Mouse (Mus musculus) midbrain, postnatal 0 days (tissue): ENCODE measurements around the gene Gatc. TPM values are rescaled to one million over a fixed set of nuclear protein-coding genes. Genes with fewer than 3 reads are reported as not detected.
A peak's percentile ranks its signal among the peaks of the same experiment; 100 is the strongest.

ENCODE experiments used
- ATAC-seq: fragments of 200-750 bp; cut with Nextera tagmentation; 2 replicates; pipeline ENCODE4 v1.8.0; 2017; ENCODE audit warnings: moderate number of reproducible peaks, mild to moderate bottlenecking, moderate TSS enrichment, moderate library complexity; ENCODE audit not compliant: low FRiP score
- DNase-seq: peaks from one replicate; pipeline ENCODE4 v3.0.0-alpha.2; 2015; ENCODE audit warnings: low spot score
- H3K27ac ChIP-seq: fragments of 300-500 bp; sonication (generic); 2 replicates; pipeline ENCODE4 v1.5.1; 2014; ENCODE audit warnings: low read depth, mild to moderate bottlenecking, low read length, mixed read lengths
- H3K27me3 ChIP-seq: fragments of 300-500 bp; sonication (generic); 2 replicates; pipeline ENCODE4 v1.6.1; 2014; ENCODE audit warnings: low read length, control low read depth, mixed read lengths; ENCODE audit not compliant: insufficient read depth
- H3K36me3 ChIP-seq: fragments of 300-500 bp; sonication (generic); 2 replicates; pipeline ENCODE4 v1.6.1; 2014; ENCODE audit warnings: low read length, control low read depth, mixed read lengths; ENCODE audit not compliant: insufficient read depth
- H3K4me1 ChIP-seq: fragments of 300-500 bp; sonication (generic); 2 replicates; pipeline ENCODE4 v1.6.1; 2014; ENCODE audit warnings: mild to moderate bottlenecking, control low read depth, antibody characterized with exemption, low read length, mixed read lengths; ENCODE audit not compliant: insufficient read depth
- H3K4me2 ChIP-seq: fragments of 300-500 bp; sonication (generic); 2 replicates; pipeline ENCODE4 v1.6.1; 2014; ENCODE audit warnings: low read depth, mild to moderate bottlenecking, low read length, mixed read lengths; ENCODE audit not compliant: poor library complexity, severe bottlenecking
- H3K4me3 ChIP-seq: fragments of 300-500 bp; sonication (generic); 2 replicates; pipeline ENCODE4 v1.5.1; 2014; ENCODE audit warnings: low read depth, mild to moderate bottlenecking, low read length, moderate library complexity
- H3K9ac ChIP-seq: fragments of 300-500 bp; sonication (generic); replicated peaks from 2 replicates; pipeline ENCODE4 v1.6.1; 2014; ENCODE audit warnings: mild to moderate bottlenecking, low read length, moderate library complexity, mixed read lengths; ENCODE audit not compliant: poor library complexity, severe bottlenecking
- H3K9me3 ChIP-seq: fragments of 300-500 bp; sonication (generic); 2 replicates; pipeline ENCODE4 v1.6.1; 2016; ENCODE audit warnings: low read length, control low read depth
- CTCF ChIP-seq: IDR thresholded peaks from 2 replicates; pipeline ENCODE4 v1.5.1; 2016; ENCODE audit warnings: antibody characterized with exemption, mild to moderate bottlenecking
- WGBS: fragments of 180-500 bp; shearing (Covaris S2); extraction: QIAGEN DNeasy Blood & Tissue Kit; methylation state at CpG from one replicate; pipeline ENCODE4 v1.1.7; 2014; 5-methylcytosine and 5-hydroxymethylcytosine counted together
- polyA plus RNA-seq: library from polyadenylated mRNA; unstranded; fragments of >200 nt; fragmentation: Nextera tagmentation; extraction: Ambion mirVana; gene quantifications from 2 replicates; pipeline ENCODE4 v1.2.1, GENCODE M21; 2015
- total RNA-seq: library from RNA; depleted of rRNA; stranded (reverse); fragments of >200 nt; gene quantifications from 2 replicates; pipeline ENCODE4 v1.2.3, GENCODE M21; 2014; rRNA removed

The Gatc gene
- total and polyA plus RNA-seq, 2 experiments from 2014 or later = 27.8 to 42.4 TPM

DNA sequence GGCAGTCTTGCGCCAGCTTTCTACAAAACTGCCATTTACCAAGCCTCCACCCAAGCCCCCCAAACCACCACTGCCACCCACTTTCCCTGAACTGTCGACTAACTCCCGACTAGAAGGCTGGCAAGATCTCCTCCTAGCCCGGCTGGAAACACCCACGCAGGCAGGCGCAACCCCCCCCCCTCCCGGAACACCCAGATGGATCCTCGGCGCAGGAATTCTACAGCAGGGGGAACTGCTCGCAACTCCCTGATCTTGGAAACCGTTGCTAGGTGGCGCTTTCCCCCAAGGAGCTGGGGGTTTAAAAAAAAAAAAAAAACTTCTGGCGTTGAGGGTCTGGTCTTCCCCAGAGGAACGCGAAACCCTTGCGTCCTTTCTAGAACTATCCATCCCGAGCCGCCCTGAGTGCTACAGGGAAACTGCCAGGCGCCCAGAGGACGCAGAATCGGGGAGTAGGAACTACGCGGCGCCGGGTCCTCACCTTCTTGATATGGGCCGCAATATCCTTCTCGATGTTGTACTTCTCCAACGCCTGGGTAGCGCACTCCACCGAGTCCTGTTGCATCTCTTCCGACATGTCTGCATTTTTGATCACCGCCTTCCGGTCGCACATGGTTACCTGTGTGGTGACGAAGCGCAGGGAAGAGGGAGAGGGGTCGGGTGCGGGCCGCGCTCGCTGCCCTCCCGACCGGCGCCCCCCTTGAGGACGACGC lies 40.8 kb downstream of the Gatc start:
- H3K36me3 ChIP-seq = peaks cover 26% of the 10 kb centered on the region
- H3K4me3 ChIP-seq = peak overlapping the region; percentile 72
- ATAC-seq (peak; percentile 66), DNase-seq (peak; percentile 89)
- peak overlapping the region; percentile 82 for H3K27ac ChIP-seq
- no peaks in the 10 kb centered on the region for H3K9me3 ChIP-seq
- peak overlapping the region; percentile 72 for H3K9ac ChIP-seq
- peaks cover 14% of the 10 kb centered on the region for H3K4me1 ChIP-seq
- under 1% methylated on average over 46 of the region's 46 CpGs for WGBS
- peak overlapping the region; percentile 67 for H3K4me2 ChIP-seq
- TF ChIP-seq CTCF = peak; percentile 58
- no peaks in the 10 kb centered on the region for H3K27me3 ChIP-seq

DNA sequence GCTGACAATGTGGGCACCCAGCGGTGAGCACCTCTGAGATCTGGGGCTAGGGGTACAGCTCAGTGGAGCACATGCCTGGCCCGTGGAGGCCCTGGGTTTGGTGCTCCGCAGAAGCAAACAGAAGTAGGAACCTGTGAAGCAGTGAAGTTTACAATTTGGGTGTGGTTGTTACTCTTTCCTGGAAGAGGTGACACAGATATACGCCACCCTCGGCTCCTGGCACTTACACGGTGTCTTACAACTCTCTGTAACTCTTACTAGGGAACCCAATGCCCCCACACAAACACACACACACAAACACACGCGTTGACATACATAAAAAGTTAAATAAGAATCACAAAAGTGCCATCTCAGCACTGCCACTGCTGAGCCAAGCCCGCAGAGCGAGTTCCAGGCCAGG lies 44.6 kb downstream of the Gatc start:
- H3K36me3 ChIP-seq = peaks cover 36% of the 10 kb centered on the region
- 85% methylated on average over 10 of the region's 10 CpGs for WGBS
- no peak overlapping the region for H3K4me2 ChIP-seq
- no peak overlapping the region for H3K27ac ChIP-seq
- H3K4me1 ChIP-seq = peaks cover 8% of the 10 kb centered on the region; the same call in 1 of the 2 replicates
- no peaks in the 10 kb centered on the region for H3K9me3 ChIP-seq
- DNase-seq = no peak
- H3K4me3 ChIP-seq = no peak overlapping the region
- H3K9ac ChIP-seq = no peak overlapping the region
- TF ChIP-seq CTCF = no peak
- ATAC-seq = no peak
- H3K27me3 ChIP-seq = no peaks in the 10 kb centered on the region

DNA sequence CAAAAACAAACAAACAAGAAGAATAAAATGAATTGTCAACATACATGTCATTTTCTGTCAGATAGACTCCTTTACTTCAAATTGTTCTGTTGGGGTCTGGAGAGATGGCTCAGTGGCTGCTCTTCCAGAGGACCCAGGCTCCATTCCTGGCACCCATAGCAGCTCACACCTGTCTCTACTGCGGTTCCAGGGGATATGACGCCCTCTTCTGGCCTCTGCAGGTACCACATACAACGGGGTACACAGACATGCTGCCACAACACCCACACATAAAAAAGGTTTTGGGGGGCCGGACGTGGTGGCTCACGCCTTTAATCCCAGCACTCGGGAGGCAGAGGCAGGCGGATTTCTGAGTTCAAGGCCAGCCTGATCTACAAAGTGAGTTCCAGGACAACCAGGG lies 46.8 kb downstream of the Gatc start:
- Histone ChIP-seq H3K4me3 (no peak overlapping the region), H3K9ac (no peak overlapping the region), H3K27ac (no peak overlapping the region), H3K27me3 (no peaks in the 10 kb centered on the region), H3K4me2 (no peak overlapping the region), H3K9me3 (no peaks in the 10 kb centered on the region), H3K4me1 (peaks cover 5% of the 10 kb centered on the region; the same call in 1 of the 2 replicates), H3K36me3 (peaks cover 42% of the 10 kb centered on the region)
- peak; percentile 49 for TF ChIP-seq CTCF
- 89% methylated on average over 8 of the region's 8 CpGs for WGBS
- ATAC-seq (no peak), DNase-seq (no peak)

DNA sequence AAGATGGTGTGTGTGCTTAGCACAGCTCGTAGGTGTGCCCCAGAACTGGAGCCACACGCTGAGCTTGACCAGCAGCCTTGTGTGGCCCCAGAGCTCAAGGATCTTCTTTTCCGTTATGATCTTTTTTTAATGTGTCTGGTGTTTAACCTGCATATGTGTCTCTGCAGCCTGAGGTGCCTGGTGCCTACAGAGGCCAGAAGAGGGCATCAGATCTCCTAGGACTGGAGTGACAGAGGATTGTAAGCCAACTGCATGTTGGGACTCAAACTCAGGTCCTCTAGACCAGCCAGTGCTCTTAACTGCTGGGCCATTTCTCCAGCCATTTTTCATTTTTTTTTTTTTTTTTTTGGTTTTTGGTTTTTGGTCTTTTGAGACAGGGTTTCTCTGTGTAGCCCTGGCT lies 56.2 kb downstream of the Gatc start:
- DNase-seq (no peak), ATAC-seq (no peak)
- Histone ChIP-seq H3K27me3 (no peaks in the 10 kb centered on the region), H3K9me3 (no peaks in the 10 kb centered on the region), H3K4me3 (no peak overlapping the region), H3K4me1 (no peaks in the 10 kb centered on the region), H3K27ac (no peak overlapping the region), H3K9ac (no peak overlapping the region), H3K36me3 (peaks cover 17% of the 10 kb centered on the region), H3K4me2 (no peak overlapping the region)
- TF ChIP-seq CTCF = peak; percentile 49
- WGBS = 95% methylated on average over 3 of the region's 3 CpGs

Other genes starting within 250 kb of the Gatc start
- gene Gm10401, start 242.9 kb downstream of the Gatc start, total RNA-seq = not detected in 2 replicates
- 42.9 and 44.1 TPM in 2 replicates for gene Gm10401, start 242.9 kb downstream of the Gatc start, polyA plus RNA-seq
- gene Acads, start 221.8 kb downstream of the Gatc start, total RNA-seq = 16.5 and 17.4 TPM in 2 replicates
- gene Acads, start 221.8 kb downstream of the Gatc start, polyA plus RNA-seq = 13.4 and 14.1 TPM in 2 replicates
- gene Unc119b, start 206.2 kb downstream of the Gatc start, total RNA-seq = 28.4 and 30.0 TPM in 2 replicates
- 16.9 and 18.4 TPM in 2 replicates for gene Unc119b, start 206.2 kb downstream of the Gatc start, polyA plus RNA-seq
- 61.7 and 64.6 TPM in 2 replicates for gene Mlec, start 183.0 kb downstream of the Gatc start, total RNA-seq
- 11.4 and 16.2 TPM in 2 replicates for gene Mlec, start 183.0 kb downstream of the Gatc start, polyA plus RNA-seq
- 15.5 and 29.8 TPM in 2 replicates for gene Cabp1, start 146.8 kb downstream of the Gatc start, total RNA-seq
- gene Cabp1, start 146.8 kb downstream of the Gatc start, polyA plus RNA-seq = 11.1 and 12.7 TPM in 2 replicates
- 33.2 and 41.5 TPM in 2 replicates for gene Pop5, start 105.3 kb downstream of the Gatc start, total RNA-seq
- 95.5 and 101 TPM in 2 replicates for gene Pop5, start 105.3 kb downstream of the Gatc start, polyA plus RNA-seq
- gene Rnf10, start 68.3 kb downstream of the Gatc start, total RNA-seq = 103 and 118 TPM in 2 replicates
- gene Rnf10, start 68.3 kb downstream of the Gatc start, polyA plus RNA-seq = 154 and 158 TPM in 2 replicates
- 29.6 and 36.7 TPM in 2 replicates for gene Coq5, start 61.5 kb downstream of the Gatc start, total RNA-seq
- gene Coq5, start 61.5 kb downstream of the Gatc start, polyA plus RNA-seq = 42.8 and 43.5 TPM in 2 replicates
- gene Dynll1, start 40.2 kb downstream of the Gatc start, total RNA-seq = 196 and 214 TPM in 2 replicates
- gene Dynll1, start 40.2 kb downstream of the Gatc start, polyA plus RNA-seq = 893 and 930 TPM in 2 replicates
- gene Srsf9, start 14.0 kb downstream of the Gatc start, total RNA-seq = 44.1 and 45.5 TPM in 2 replicates
- 88.0 and 93.8 TPM in 2 replicates for gene Srsf9, start 14.0 kb downstream of the Gatc start, polyA plus RNA-seq
- gene Triap1, start within 50 bp of the Gatc start, total RNA-seq = 10.7 and 16.9 TPM in 2 replicates
- gene Triap1, start within 50 bp of the Gatc start, polyA plus RNA-seq = 53.8 and 54.5 TPM in 2 replicates
- 1,189 and 1,342 TPM in 2 replicates for gene Cox6a1, start 7.8 kb upstream of the Gatc start, total RNA-seq
- gene Cox6a1, start 7.8 kb upstream of the Gatc start, polyA plus RNA-seq = 1,504 and 1,624 TPM in 2 replicates
- 72.5 and 82.9 TPM in 2 replicates for gene Msi1, start 88.4 kb upstream of the Gatc start, total RNA-seq
- gene Msi1, start 88.4 kb upstream of the Gatc start, polyA plus RNA-seq = 41.1 and 52.1 TPM in 2 replicates
- not detected in 2 replicates for gene Pla2g1b, start 125.1 kb upstream of the Gatc start, total RNA-seq
- gene Pla2g1b, start 125.1 kb upstream of the Gatc start, polyA plus RNA-seq = not detected in 2 replicates
- 19.5 and 25.6 TPM in 2 replicates for gene Sirt4, start 143.5 kb upstream of the Gatc start, total RNA-seq
- 22.4 and 27.0 TPM in 2 replicates for gene Sirt4, start 143.5 kb upstream of the Gatc start, polyA plus RNA-seq
- 34.6 and 39.4 TPM in 2 replicates for gene Pxn, start 165.5 kb upstream of the Gatc start, total RNA-seq
- 15.3 and 15.9 TPM in 2 replicates for gene Pxn, start 165.5 kb upstream of the Gatc start, polyA plus RNA-seq
- gene Rplp0, start 218.3 kb upstream of the Gatc start, total RNA-seq = 1,612 and 1,828 TPM in 2 replicates
- 779 and 814 TPM in 2 replicates for gene Rplp0, start 218.3 kb upstream of the Gatc start, polyA plus RNA-seq
- gene Gcn1l1, start 224.1 kb upstream of the Gatc start, total RNA-seq = 72.9 and 75.1 TPM in 2 replicates
- gene Gcn1l1, start 224.1 kb upstream of the Gatc start, polyA plus RNA-seq = 24.7 and 26.6 TPM in 2 replicates